Mouse (Mus musculus) stomach, embryonic 15.5 days (tissue): ENCODE measurements around the gene Noxo1. TPM values are rescaled to one million over a fixed set of nuclear protein-coding genes. Genes with fewer than 3 reads are reported as not detected.

ENCODE experiments used
- ATAC-seq: fragments of 200-750 bp; cut with Nextera tagmentation; 2 replicates; pipeline ENCODE4 v1.8.0; 2017; ENCODE audit warnings: low read depth, moderate number of reproducible peaks, moderate TSS enrichment; ENCODE audit not compliant: insufficient read depth, low FRiP score
- H3K27ac ChIP-seq: fragments of 300-500 bp; sonication (generic); 2 replicates; pipeline ENCODE4 v1.5.1; 2015; ENCODE audit warnings: mild to moderate bottlenecking, inconsistent platforms
- H3K27me3 ChIP-seq: fragments of 300-500 bp; sonication (generic); replicated peaks from 2 replicates; pipeline ENCODE4 v1.6.1; 2015; ENCODE audit warnings: inconsistent platforms
- H3K36me3 ChIP-seq: fragments of 300-500 bp; sonication (generic); 2 replicates; pipeline ENCODE4 v1.6.1; 2015; ENCODE audit warnings: inconsistent platforms
- H3K4me1 ChIP-seq: fragments of 300-500 bp; sonication (generic); 2 replicates; pipeline ENCODE4 v1.6.1; 2015; ENCODE audit warnings: inconsistent platforms
- H3K4me2 ChIP-seq: fragments of 300-500 bp; sonication (generic); 2 replicates; pipeline ENCODE4 v1.6.1; 2015; ENCODE audit warnings: mild to moderate bottlenecking, inconsistent platforms
- H3K4me3 ChIP-seq: fragments of 300-500 bp; sonication (generic); replicated peaks from 2 replicates; pipeline ENCODE4 v1.5.1; 2015; ENCODE audit warnings: inconsistent platforms
- H3K9ac ChIP-seq: fragments of 300-500 bp; sonication (generic); 2 replicates; pipeline ENCODE4 v1.6.1; 2015; ENCODE audit warnings: inconsistent platforms
- H3K9me3 ChIP-seq: fragments of 300-500 bp; sonication (generic); 2 replicates; pipeline ENCODE4 v1.6.1; 2016; ENCODE audit warnings: inconsistent platforms
- WGBS: fragments of 180-500 bp; shearing (Covaris S2); methylation state at CpG from one replicate; pipeline ENCODE4 v1.1.7; 2015; 5-methylcytosine and 5-hydroxymethylcytosine counted together
- polyA plus RNA-seq: library from polyadenylated mRNA; unstranded; fragments of >200 nt; fragmentation: Nextera tagmentation; extraction: Ambion mirVana; gene quantifications from 2 replicates; pipeline ENCODE4 v1.2.1, GENCODE M21; 2015

The Noxo1 gene
- polyA plus RNA-seq, 1 experiment from 2014 or later, result 3.5 TPM

DNA sequence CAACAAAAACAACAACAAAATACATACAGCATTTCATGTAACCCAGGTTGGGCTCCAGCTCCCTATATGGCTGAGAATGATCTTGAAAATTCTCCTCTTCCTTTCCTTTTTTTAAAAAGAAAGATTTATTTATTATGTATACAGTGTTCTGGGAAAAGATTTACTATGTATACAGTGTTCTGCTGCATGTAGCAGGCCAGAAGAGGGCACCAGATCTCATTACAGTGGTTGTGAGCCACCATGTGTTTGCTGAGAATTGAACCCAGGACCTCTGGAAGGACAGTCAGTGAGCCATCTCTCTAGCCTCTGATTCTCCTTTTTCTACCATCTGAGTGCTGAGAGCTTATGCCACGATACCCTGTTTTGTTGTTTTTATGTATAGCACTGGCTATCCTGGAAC lies 38.5 kb downstream of the Noxo1 start:
- Histone ChIP-seq H3K9me3 (no peaks in the 10 kb centered on the region), H3K9ac (no peak overlapping the region), H3K4me3 (no peak overlapping the region), H3K27ac (no peak overlapping the region), H3K4me2 (no peak overlapping the region), H3K36me3 (no peaks in the 10 kb centered on the region), H3K27me3 (no peaks in the 10 kb centered on the region), H3K4me1 (peaks cover 14% of the 10 kb centered on the region; the same call in 1 of the 2 replicates)
- WGBS, result 83% methylated on average over 1 of the region's 1 CpGs
- no peak for ATAC-seq

DNA sequence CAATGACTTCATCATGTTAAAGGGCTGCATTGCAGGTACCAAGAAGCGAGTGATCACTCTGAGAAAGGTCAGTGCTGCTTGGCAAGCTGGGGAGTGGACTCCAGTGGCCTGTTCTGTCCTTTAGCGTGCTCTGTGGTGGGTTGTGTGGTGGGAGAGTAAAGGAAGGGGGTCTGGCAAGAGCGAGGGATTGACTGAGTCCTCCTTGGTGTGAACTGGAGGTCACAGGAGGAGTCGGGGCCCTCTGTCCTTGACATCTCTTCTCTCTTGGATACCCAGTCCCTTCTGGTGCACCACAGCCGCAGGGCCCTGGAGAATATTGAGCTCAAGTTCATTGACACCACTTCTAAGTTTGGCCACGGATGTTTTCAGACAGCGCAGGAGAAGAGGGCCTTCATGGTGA lies 39.4 kb downstream of the Noxo1 start:
- H3K4me3 ChIP-seq, result no peak overlapping the region
- no peaks in the 10 kb centered on the region for H3K27me3 ChIP-seq
- H3K36me3 ChIP-seq, result 0 out of 2 replicates have a peak, but pooled peaks cover 6% of the 10 kb centered on the region
- ATAC-seq, result no peak
- WGBS, result 87% methylated on average over 7 of the region's 7 CpGs
- H3K4me2 ChIP-seq, result no peak overlapping the region
- peaks cover 19% of the 10 kb centered on the region; the same call in 1 of the 2 replicates for H3K4me1 ChIP-seq
- H3K27ac ChIP-seq, result no peak overlapping the region
- no peaks in the 10 kb centered on the region for H3K9me3 ChIP-seq
- H3K9ac ChIP-seq, result no peak overlapping the region

DNA sequence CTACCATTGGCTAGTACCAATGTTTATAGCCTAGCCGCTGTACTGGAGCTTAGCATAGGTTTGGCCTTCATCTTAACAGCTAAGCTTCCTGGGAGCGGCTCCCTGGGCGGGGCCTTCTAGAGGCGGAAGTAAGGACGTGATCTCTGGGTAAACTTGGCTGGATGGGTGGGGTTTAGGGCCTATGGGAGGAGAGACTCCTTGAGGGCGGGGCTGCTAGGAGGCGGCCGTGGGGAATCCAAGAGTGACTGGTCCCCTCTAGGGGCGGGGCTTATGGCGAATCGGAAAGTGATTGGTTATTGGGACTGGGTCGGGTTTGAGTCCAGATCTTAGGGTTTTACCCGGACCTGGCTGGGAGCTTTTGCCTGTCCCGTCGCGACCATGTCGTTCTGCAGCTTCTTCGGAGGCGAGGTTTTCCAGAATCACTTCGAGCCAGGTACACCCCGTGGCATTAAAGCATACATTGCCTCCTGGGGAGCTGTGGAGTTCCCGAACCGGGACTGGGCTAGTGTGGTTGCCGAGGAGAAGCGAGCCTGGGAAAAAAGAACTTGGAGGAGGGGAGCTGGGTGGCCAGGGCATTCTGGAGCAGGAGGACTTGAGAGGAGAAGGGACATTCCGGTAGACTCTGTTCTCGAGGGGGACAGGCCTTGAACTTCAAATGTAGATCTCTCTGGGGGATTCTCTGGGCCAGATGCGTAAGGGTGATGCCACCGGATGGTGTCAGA lies 40.5 kb downstream of the Noxo1 start, which contains the start of gene Msrb1:
TSS of gene Msrb1 (plus strand) at position 313 of the 722 bp plus-strand sequence.
- Histone ChIP-seq H3K36me3 (peaks cover 10% of the 10 kb centered on the region; the same call in 1 of the 2 replicates), H3K4me1 (peaks cover 19% of the 10 kb centered on the region; the same call in 1 of the 2 replicates), H3K9me3 (no peaks in the 10 kb centered on the region), H3K4me3 (peak within 1 kb of the TSS; percentile 71), H3K27me3 (no peaks in the 10 kb centered on the region), H3K4me2 (peak within 1 kb of the TSS; percentile 91), H3K9ac (peak within 1 kb of the TSS; percentile 40), H3K27ac (peak within 1 kb of the TSS; percentile 62)
- WGBS, result under 1% methylated on average over 29 of the region's 29 CpGs
- peak; percentile 97 for ATAC-seq

DNA sequence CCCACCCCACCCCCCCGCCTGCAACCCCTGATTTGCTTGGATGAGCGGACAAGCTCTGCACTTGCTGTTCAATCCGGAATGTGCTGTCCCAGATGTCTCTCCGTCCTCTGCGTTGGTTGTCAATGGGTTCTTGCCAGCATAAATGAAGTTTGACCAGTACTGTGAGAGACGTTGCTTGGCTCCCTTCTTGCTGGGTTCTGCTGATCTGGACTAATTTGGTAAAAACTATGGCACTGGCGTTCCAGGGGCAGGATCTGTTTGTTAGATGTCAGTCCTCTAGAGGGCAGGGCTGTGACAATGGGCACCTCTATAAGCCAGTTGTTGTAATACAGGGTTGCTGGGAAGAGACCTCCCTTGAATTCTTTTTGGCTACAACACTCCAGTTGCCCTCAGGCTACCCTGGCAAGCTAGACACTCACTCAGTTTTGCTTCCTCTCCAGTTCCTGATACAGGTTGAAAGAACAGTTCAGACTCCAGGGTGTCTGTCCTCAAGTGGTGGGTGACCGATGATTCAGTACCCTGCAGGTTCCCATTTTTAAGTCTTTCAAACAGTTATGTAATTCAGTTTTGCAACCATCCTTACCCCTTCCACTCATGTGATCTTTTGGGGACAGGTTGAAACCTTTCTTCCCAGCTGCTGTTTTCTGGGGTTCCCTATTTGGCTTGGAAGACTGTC lies 41.2 kb downstream of the Noxo1 start:
- Histone ChIP-seq H3K27me3 (no peaks in the 10 kb centered on the region), H3K4me1 (peaks cover 19% of the 10 kb centered on the region; the same call in 1 of the 2 replicates), H3K27ac (peak overlapping the region; percentile 49; the same call in 1 of the 2 replicates), H3K4me2 (peak overlapping the region; percentile 91), H3K9me3 (no peaks in the 10 kb centered on the region), H3K4me3 (peak overlapping the region; percentile 71), H3K9ac (peak overlapping the region; percentile 40), H3K36me3 (peaks cover 10% of the 10 kb centered on the region; the same call in 1 of the 2 replicates)
- no peak for ATAC-seq
- 20% methylated on average over 8 of the region's 8 CpGs for WGBS

DNA sequence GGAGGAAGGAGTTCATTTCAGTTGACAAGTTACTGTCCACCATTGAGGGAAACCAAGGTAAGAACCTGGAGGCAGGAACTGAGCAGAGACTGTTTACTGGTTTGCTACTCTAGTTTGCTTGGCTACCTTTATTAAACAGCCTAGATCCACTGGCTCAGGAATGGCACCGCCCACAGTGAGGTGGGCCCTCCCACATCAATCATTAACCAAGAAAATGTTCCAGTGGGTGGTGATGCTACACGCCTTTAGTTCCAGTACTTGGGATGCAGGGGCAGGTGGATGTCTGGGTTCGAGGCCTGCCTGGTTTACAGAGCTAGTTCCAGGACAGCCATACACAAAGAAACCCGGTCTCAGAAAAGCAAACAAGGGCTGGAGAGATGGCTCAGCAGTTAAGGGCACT lies 42.2 kb downstream of the Noxo1 start:
- Histone ChIP-seq H3K4me1 (peaks cover 19% of the 10 kb centered on the region; the same call in 1 of the 2 replicates), H3K27ac (no peak overlapping the region), H3K9ac (no peak overlapping the region), H3K4me3 (no peak overlapping the region), H3K4me2 (no peak overlapping the region), H3K27me3 (no peaks in the 10 kb centered on the region), H3K9me3 (no peaks in the 10 kb centered on the region), H3K36me3 (peaks cover 10% of the 10 kb centered on the region; the same call in 1 of the 2 replicates)
- WGBS, result 80% methylated on average over 4 of the region's 4 CpGs
- no peak for ATAC-seq

DNA sequence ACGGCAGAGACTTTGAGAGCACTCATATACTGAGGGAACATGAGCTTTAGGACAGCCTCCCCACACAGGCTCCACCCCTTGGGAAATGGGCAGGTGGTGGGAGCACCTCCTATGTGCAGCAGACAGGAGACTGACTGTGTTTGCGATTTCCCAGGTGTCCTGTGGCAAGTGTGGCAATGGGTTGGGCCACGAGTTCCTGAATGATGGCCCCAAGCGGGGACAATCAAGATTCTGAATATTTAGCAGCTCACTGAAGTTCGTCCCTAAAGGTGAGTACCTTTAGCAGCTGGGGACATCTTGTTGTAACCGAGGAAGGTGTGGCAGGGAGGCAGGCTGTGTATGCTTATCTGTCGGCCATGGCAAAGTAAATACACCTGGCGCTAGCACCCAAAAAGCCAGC lies 43.9 kb downstream of the Noxo1 start:
- peaks cover 10% of the 10 kb centered on the region; the same call in 1 of the 2 replicates for H3K36me3 ChIP-seq
- no peaks in the 10 kb centered on the region for H3K27me3 ChIP-seq
- no peaks in the 10 kb centered on the region for H3K9me3 ChIP-seq
- H3K4me2 ChIP-seq, result no peak overlapping the region
- H3K27ac ChIP-seq, result no peak overlapping the region; the same call in 1 of the 2 replicates
- H3K4me3 ChIP-seq, result no peak overlapping the region
- no peak overlapping the region for H3K9ac ChIP-seq
- WGBS, result 67% methylated on average over 8 of the region's 8 CpGs
- H3K4me1 ChIP-seq, result peaks cover 19% of the 10 kb centered on the region; the same call in 1 of the 2 replicates
- no peak for ATAC-seq

DNA sequence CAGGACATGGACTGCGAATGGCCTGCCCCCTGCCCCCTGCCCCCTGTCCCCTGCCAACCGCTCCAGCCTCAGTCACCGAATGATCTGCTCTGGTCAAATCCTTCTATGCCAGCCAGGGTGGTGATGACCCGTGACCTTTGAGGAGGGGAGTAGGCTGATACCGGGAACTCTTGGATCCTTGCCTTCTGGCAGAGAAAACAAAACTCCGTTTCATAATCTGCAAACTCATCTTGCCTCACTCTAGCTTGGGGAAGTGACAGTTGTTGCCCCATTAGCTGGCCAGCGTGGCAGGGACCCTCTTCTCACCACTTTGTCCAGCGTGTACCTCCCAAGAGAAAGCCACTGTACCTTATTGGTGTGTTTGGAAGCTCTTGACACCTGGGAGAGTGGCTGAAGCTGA lies 46.3 kb downstream of the Noxo1 start:
- H3K36me3 ChIP-seq, result peaks cover 10% of the 10 kb centered on the region; the same call in 1 of the 2 replicates
- WGBS, result 78% methylated on average over 8 of the region's 8 CpGs
- H3K27ac ChIP-seq, result no peak overlapping the region
- H3K9ac ChIP-seq, result no peak overlapping the region
- 0 out of 2 replicates have a peak, but pooled peaks cover 13% of the 10 kb centered on the region for H3K4me1 ChIP-seq
- H3K27me3 ChIP-seq, result no peaks in the 10 kb centered on the region
- no peak for ATAC-seq
- H3K9me3 ChIP-seq, result no peaks in the 10 kb centered on the region
- H3K4me2 ChIP-seq, result no peak overlapping the region
- H3K4me3 ChIP-seq, result no peak overlapping the region

DNA sequence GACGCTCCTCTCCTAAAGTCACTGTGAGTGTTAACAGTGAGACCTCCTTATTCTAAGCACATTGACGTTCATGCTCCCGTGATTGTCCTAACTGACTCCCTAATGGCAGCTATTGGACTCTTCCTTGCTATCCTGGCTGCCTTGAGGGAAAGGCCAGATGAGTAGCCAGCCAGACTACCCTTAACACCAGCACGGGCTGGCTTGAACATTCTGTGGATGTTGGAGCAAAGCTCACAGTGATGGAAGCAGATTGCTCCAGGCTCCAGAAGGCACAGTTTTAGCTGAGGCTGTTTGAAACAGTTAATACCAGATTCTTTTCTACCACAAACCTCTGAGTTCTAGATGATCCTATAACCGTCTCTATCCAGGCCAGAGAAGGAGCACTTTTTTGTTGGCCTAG lies 47.9 kb downstream of the Noxo1 start:
- H3K27me3 ChIP-seq, result no peaks in the 10 kb centered on the region
- no peak for ATAC-seq
- 79% methylated on average over 5 of the region's 5 CpGs for WGBS

DNA sequence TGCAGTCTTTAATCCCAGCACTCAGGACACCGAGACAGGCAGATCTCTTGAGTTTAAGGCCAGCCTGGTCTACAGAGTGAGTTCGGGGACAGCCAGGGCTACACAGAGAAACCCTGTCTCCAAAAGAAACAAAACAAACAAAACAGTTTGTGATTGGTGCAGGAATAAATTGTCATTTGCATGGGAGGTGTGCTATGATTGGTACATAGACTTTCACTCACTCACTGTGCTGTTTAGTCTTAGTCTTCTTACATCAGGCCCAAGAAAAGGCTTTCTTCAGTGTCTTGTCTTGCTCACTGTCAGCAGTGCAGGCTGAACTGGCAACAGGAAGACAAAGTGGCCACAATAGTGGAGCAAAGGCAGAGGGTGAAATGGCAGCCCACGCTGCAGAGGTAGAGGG lies 48.3 kb downstream of the Noxo1 start:
- WGBS, result 67% methylated on average over 3 of the region's 3 CpGs
- H3K4me1 ChIP-seq, result 0 out of 2 replicates have a peak, but pooled peaks cover 11% of the 10 kb centered on the region
- ATAC-seq, result no peak
- peaks cover 10% of the 10 kb centered on the region; the same call in 1 of the 2 replicates for H3K36me3 ChIP-seq
- H3K27ac ChIP-seq, result no peak overlapping the region
- H3K4me2 ChIP-seq, result no peak overlapping the region
- H3K9ac ChIP-seq, result no peak overlapping the region
- no peaks in the 10 kb centered on the region for H3K9me3 ChIP-seq
- H3K27me3 ChIP-seq, result no peaks in the 10 kb centered on the region
- no peak overlapping the region for H3K4me3 ChIP-seq

More for the DNA sequence above, 47.9 kb downstream of the Noxo1 start:
- Histone ChIP-seq H3K9me3 (no peaks in the 10 kb centered on the region), H3K36me3 (peaks cover 10% of the 10 kb centered on the region; the same call in 1 of the 2 replicates), H3K4me3 (no peak overlapping the region), H3K4me1 (0 out of 2 replicates have a peak, but pooled peaks cover 12% of the 10 kb centered on the region), H3K4me2 (no peak overlapping the region), H3K27ac (no peak overlapping the region), H3K9ac (no peak overlapping the region)

DNA sequence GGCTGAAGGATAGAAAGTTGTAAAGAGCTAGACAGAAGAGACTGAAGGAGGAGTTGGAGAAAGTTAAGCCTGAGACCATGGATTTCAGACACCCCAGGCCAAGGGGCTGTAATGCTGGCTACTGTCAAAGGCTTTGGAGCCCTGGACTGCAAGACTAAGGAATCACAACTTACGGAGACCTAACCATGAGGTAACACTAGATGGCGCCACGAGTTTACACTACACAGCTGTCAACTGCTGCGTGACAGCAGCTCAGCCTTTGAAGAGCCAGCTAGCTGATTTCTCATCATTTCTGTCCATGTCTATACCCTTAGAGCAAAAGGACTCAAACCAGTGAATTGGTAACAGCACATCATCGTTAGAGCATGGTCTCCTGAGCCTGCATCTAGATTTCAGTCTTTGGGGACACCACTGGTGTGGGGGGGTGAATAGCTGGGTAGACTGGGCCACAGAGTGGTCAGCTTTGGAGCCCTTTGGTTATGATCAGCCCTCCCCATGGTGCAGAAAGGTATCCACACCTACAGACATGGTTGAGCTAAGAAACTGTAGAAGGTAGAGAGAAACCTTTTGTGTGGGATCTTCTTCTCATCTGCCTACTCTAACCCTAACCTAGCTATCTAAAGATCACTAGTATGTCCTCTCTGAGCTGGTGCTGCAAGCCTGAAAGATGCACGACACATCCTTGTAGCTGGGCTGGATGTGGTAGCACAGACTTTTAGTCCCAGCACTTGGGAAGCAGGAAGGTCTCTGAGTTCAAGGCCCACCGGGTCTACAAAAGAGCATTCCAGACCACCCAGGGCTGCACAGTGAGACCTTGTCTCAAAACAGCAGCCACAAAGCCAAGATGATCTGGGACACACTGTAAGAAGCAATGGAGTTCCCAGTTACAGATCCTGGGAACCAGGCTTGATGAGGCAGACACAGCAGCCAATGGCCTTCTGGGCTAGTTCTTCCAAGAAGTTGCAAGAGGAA lies 49.8 kb downstream of the Noxo1 start:
- H3K9me3 ChIP-seq, result no peaks in the 10 kb centered on the region
- no peak overlapping the region for H3K9ac ChIP-seq
- H3K27ac ChIP-seq, result no peak overlapping the region
- 0 out of 2 replicates have a peak, but pooled peaks cover 5% of the 10 kb centered on the region for H3K4me1 ChIP-seq
- peak; percentile 74 for ATAC-seq
- 21% methylated on average over 7 of the region's 7 CpGs for WGBS
- H3K27me3 ChIP-seq, result peaks cover 7% of the 10 kb centered on the region; the same call in 1 of the 2 replicates
- H3K4me2 ChIP-seq, result no peak overlapping the region
- H3K4me3 ChIP-seq, result no peak overlapping the region
- peaks cover 4% of the 10 kb centered on the region; the same call in 1 of the 2 replicates for H3K36me3 ChIP-seq

DNA sequence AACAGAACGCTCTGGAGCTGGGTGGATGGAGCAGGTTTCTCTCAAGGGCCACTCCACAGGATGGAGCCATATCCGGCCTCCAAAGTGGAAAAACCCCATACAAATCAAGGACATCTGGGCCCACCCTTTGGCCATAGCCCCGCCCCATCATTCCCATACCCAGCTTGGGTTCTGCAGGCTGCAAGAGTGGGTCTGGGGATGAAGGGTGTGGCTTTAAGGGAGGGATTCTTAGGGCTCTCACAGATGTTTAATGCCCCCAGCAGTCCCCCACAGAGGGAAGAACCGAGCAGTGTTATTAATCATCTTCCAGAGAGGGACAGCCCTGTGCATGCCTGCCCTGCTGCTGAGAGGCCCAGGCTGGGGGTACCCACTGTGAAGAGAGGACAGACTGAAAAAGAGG lies 51.0 kb downstream of the Noxo1 start:
- Histone ChIP-seq H3K4me2 (no peak overlapping the region), H3K9me3 (no peaks in the 10 kb centered on the region), H3K27me3 (peaks cover 17% of the 10 kb centered on the region), H3K27ac (no peak overlapping the region), H3K4me1 (0 out of 2 replicates have a peak, but pooled peaks cover 5% of the 10 kb centered on the region), H3K9ac (no peak overlapping the region), H3K4me3 (no peak overlapping the region), H3K36me3 (no peaks in the 10 kb centered on the region)
- peak; percentile 32; the same call in 1 of the 2 replicates for ATAC-seq
- WGBS, result 31% methylated on average over 4 of the region's 4 CpGs
